Mouse (Mus musculus) kidney, embryonic 14.5 days (tissue): ENCODE measurements around the gene Atp5j. TPM values are rescaled to one million over a fixed set of nuclear protein-coding genes. Genes with fewer than 3 reads are reported as not detected.

Experiments
- ATAC-seq: fragments of 200-750 bp; cut with Nextera tagmentation; 2 replicates; pipeline ENCODE4 v1.8.0; 2017; ENCODE audit warnings: moderate number of reproducible peaks, mild to moderate bottlenecking, moderate TSS enrichment, moderate library complexity; ENCODE audit not compliant: low FRiP score, low TSS enrichment
- H3K27ac ChIP-seq: fragments of 300-500 bp; sonication (generic); 2 replicates; pipeline ENCODE4 v1.5.1; 2014; ENCODE audit warnings: low read depth, mild to moderate bottlenecking, low read length, moderate library complexity, mixed read lengths
- H3K27me3 ChIP-seq: fragments of 300-500 bp; sonication (generic); 2 replicates; pipeline ENCODE4 v1.6.1; 2014; ENCODE audit warnings: mild to moderate bottlenecking, low read length; ENCODE audit not compliant: control insufficient read depth, insufficient read depth
- H3K36me3 ChIP-seq: fragments of 300-500 bp; sonication (generic); 2 replicates; pipeline ENCODE4 v1.6.1; 2014; ENCODE audit warnings: low read length, mixed read lengths; ENCODE audit not compliant: control insufficient read depth, insufficient read depth
- H3K4me1 ChIP-seq: fragments of 300-500 bp; sonication (generic); 2 replicates; pipeline ENCODE4 v1.6.1; 2014; ENCODE audit warnings: low read length, mixed read lengths; ENCODE audit not compliant: control insufficient read depth, insufficient read depth
- H3K4me2 ChIP-seq: fragments of 300-500 bp; sonication (generic); replicated peaks from 2 replicates; pipeline ENCODE4 v1.6.1; 2014; ENCODE audit warnings: low read depth, mild to moderate bottlenecking, low read length
- H3K4me3 ChIP-seq: fragments of 300-500 bp; sonication (generic); 2 replicates; pipeline ENCODE4 v1.5.1; 2014; ENCODE audit warnings: mild to moderate bottlenecking, low read length
- H3K9ac ChIP-seq: fragments of 300-500 bp; sonication (generic); 2 replicates; pipeline ENCODE4 v1.6.1; 2014; ENCODE audit warnings: low read depth, mild to moderate bottlenecking, low read length, moderate library complexity
- H3K9me3 ChIP-seq: fragments of 300-500 bp; sonication (generic); 2 replicates; pipeline ENCODE4 v1.6.1; 2016; ENCODE audit warnings: low read length; ENCODE audit not compliant: control insufficient read depth
- WGBS: fragments of 180-500 bp; shearing (Covaris S2); extraction: QIAGEN DNeasy Blood & Tissue Kit; methylation state at CpG from one replicate; pipeline ENCODE4 v1.1.7; 2014; 5-methylcytosine and 5-hydroxymethylcytosine counted together
- polyA plus RNA-seq: library from polyadenylated mRNA; unstranded; fragments of >200 nt; fragmentation: Nextera tagmentation; extraction: Ambion mirVana; gene quantifications from 2 replicates; pipeline ENCODE4 v1.2.1, GENCODE M21; 2014

Gene Atp5j
- polyA plus RNA-seq, 1 experiment from 2014 or later, result 989 TPM

DNA sequence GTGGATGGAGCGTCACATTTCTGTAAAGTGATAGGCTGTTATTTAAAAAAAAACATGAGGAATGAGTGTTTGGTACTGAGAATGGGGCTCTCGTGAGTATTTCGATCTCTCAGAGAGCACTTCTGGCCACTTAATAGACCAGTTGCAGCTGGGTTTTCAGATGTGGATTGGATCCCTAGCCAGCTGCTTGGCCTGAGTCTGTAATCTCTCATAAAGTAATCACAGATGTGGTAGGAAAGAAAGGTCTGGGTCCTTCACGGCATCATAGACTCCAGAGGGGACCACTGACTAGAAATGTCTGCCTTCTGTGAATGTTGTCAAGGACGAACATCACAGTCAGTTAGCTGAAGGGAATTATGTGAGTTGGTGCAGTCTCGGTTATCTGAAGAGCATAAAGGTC, 57.0 kb downstream of the Atp5j start:
- WGBS, result 79% methylated on average over 6 of the region's 6 CpGs
- Histone ChIP-seq H3K36me3 (no peaks in the 10 kb centered on the region), H3K9me3 (no peaks in the 10 kb centered on the region), H3K9ac (no peak overlapping the region), H3K27me3 (peaks cover 18% of the 10 kb centered on the region), H3K4me3 (no peak overlapping the region), H3K4me1 (0 out of 2 replicates have a peak, but pooled peaks cover 3% of the 10 kb centered on the region), H3K27ac (no peak overlapping the region), H3K4me2 (no peak overlapping the region)
- ATAC-seq, result no peak

Other genes starting within 250 kb of the Atp5j start
- gene Mrpl39, start 99.9 kb downstream of the Atp5j start, polyA plus RNA-seq, result 48.2 and 54.4 TPM in 2 replicates
- 2.5 and 3.4 TPM in 2 replicates for gene Jam2, start 61.5 kb downstream of the Atp5j start, polyA plus RNA-seq
- gene Gabpa, start 700 bp downstream of the Atp5j start, polyA plus RNA-seq, result 27.5 and 44.7 TPM in 2 replicates